Mouse (Mus musculus) small intestine, adult 2 months (tissue): ENCODE measurements around the gene Slc9a2. TPM values are rescaled to one million over a fixed set of nuclear protein-coding genes. Genes with fewer than 3 reads are reported as not detected.

Experiments
- H3K27ac ChIP-seq: fragments of 200-500 bp; 2 replicates; pipeline ENCODE4 v1.5.1; 2012; ENCODE audit warnings: low read depth, low read length, control low read depth, inconsistent platforms; ENCODE audit not compliant: insufficient read depth
- H3K27me3 ChIP-seq: fragments of 200-500 bp; 2 replicates; pipeline ENCODE4 v1.6.1; 2012; ENCODE audit warnings: mild to moderate bottlenecking, moderate library complexity, low read length, inconsistent platforms; ENCODE audit not compliant: control insufficient read depth, insufficient read depth
- H3K36me3 ChIP-seq: fragments of 200-500 bp; 2 replicates; pipeline ENCODE4 v1.6.1; 2012; ENCODE audit warnings: mild to moderate bottlenecking, low read length, control low read depth, inconsistent platforms; ENCODE audit not compliant: control insufficient read depth, insufficient read depth
- H3K4me1 ChIP-seq: fragments of 200-500 bp; 2 replicates; pipeline ENCODE4 v1.6.1; 2012; ENCODE audit warnings: low read length, inconsistent platforms, mixed read lengths; ENCODE audit not compliant: control insufficient read depth, insufficient read depth, insufficient read length
- H3K4me3 ChIP-seq: fragments of 200-500 bp; 2 replicates; pipeline ENCODE4 v1.5.1; 2012; ENCODE audit warnings: low read depth, mild to moderate bottlenecking, control low read depth, inconsistent platforms, low read length, moderate library complexity
- CTCF ChIP-seq: fragments of 200-500 bp; IDR thresholded peaks from 2 replicates; pipeline ENCODE4 v1.5.1; 2012; ENCODE audit warnings: low read depth, mild to moderate bottlenecking, control low read depth, inconsistent platforms, low read length, moderate library complexity, mixed read lengths; ENCODE audit not compliant: insufficient replicate concordance, insufficient read length; ENCODE audit errors: extremely low read depth
- POLR2A ChIP-seq: fragments of 200-500 bp; IDR thresholded peaks from 2 replicates; pipeline ENCODE4 v1.6.1; 2012; ENCODE audit warnings: low read depth, mild to moderate bottlenecking, control low read depth, inconsistent platforms, low read length, moderate library complexity
- WGBS: fragments of 180-500 bp; shearing (Covaris S2); methylation state at CpG from one replicate; pipeline ENCODE4 v1.1.7; 2018; 5-methylcytosine and 5-hydroxymethylcytosine counted together
- polyA plus RNA-seq: library from polyadenylated mRNA; depleted of rRNA; stranded (reverse); fragments of >200 nt; gene quantifications from 2 replicates; pipeline ENCODE4 v1.2.3, GENCODE M21; 2012; rRNA removed

Gene Slc9a2
- polyA plus RNA-seq: 95.1 and 234 TPM in 2 replicates

DNA sequence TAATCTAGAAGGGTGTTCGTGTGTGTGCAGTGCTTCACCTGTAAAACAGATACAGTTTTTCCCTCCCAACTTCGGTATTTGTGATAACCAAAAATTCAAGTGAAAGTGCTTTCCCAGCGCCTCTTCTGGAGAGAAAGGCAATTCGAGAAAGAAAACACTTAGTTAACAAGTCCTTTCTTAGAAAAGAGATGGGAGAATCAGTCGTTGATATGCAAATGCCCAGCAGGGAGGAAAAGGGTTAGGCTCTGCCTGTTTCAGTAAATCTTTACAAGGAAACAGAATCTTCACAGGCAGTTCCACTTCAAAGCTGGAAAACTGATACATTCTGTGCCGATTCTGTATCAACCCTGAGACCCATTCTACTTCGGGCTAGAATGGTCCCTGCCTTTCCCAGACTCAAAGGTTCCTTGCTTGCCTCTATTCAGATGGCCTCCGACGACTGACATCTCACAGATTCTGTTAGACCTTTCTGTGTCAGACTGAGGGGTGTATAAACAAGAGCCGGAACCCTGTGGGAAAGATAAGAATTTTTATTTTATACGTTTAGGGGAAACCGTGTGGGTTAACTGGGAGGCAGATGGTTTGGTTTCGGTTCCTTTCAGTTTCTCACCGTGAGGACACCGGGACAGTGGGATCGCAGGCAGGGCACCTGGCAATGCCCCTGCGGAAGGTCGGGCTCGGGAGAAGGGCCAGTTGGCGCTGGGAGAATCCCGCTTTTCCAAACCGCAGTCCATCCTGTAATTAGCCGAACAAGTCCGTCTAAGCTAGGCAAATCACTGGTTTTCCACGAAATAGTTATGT, at the start of gene Slc9a2:
Gene Slc9a2, plus strand, starts transcription at position 508 of the 801 bp plus-strand sequence.
- Histone ChIP-seq H3K4me3 (peak within 1 kb of the TSS; percentile 82), H3K27ac (peak within 1 kb of the TSS; percentile 90), H3K4me1 (peaks cover 11% of the 10 kb centered on the region), H3K27me3 (no peaks in the 10 kb centered on the region), H3K36me3 (no peaks in the 10 kb centered on the region)
- TF ChIP-seq POLR2A (no peak), CTCF (no peak)
- WGBS: 2% methylated on average over 25 of the region's 25 CpGs

DNA sequence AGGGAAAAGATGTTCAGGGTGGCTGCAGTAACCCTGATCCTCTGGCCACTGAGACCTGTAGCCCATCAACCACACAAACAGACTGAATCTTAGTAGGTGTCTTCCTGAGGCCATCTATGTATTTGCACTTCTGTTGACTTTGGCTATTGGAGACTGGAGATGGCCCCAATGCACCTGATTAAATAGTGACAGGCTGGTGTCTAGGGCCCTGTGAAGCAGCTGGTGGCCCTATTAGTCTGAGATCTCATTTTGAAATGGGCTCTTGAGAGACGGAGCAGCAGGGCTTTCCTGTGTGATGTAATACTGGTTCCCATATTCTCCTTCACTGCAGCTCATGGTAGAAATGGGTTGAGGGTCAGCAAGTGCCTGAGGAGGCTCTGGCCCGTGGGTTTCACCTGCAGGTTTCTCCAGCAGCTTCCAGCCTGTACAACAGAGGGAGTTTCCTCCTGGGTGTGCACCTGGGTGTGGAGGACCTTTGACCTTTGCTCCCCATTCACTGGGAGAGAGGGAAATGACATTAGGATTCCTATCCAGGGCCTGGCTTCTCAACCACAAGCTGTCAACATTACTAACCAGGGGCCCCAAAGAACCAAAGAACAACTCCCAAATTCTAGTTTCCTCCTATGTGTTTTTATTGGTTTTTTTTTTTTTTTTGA, 47.8 kb upstream of the Slc9a2 start:
- WGBS: 21% methylated on average over 2 of the region's 2 CpGs
- H3K27ac ChIP-seq: peak overlapping the region; percentile 86
- H3K4me3 ChIP-seq: no peak overlapping the region
- peaks cover 19% of the 10 kb centered on the region for H3K4me1 ChIP-seq
- no peaks in the 10 kb centered on the region for H3K36me3 ChIP-seq
- no peaks in the 10 kb centered on the region for H3K27me3 ChIP-seq
- no peak for TF ChIP-seq POLR2A
- TF ChIP-seq CTCF: peak; percentile 27; the same call in 1 of the 2 replicates

DNA sequence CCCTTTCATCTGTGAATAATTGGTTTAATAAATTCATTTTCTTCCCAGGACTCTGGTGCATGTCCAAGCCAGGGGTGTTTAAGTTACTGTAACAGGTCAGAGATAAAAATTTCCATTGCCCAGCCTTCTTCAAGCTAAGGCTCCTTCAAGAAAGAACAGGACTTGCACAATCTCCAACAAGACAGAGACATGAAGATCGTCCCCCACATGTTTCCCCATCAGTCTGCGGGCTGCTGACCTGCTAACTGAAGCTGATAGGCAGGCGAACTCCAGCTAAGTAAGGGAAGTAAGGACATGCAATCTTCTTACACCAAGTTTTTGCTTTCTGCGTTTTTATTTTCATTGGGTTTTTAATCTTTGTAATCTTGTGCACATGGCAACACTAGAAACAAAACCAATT, 45.8 kb upstream of the Slc9a2 start:
- Histone ChIP-seq H3K27me3 (no peaks in the 10 kb centered on the region), H3K4me1 (peaks cover 19% of the 10 kb centered on the region), H3K27ac (no peak overlapping the region), H3K4me3 (no peak overlapping the region), H3K36me3 (no peaks in the 10 kb centered on the region)
- WGBS: 79% methylated on average over 4 of the region's 4 CpGs
- TF ChIP-seq CTCF (no peak), POLR2A (no peak)

DNA sequence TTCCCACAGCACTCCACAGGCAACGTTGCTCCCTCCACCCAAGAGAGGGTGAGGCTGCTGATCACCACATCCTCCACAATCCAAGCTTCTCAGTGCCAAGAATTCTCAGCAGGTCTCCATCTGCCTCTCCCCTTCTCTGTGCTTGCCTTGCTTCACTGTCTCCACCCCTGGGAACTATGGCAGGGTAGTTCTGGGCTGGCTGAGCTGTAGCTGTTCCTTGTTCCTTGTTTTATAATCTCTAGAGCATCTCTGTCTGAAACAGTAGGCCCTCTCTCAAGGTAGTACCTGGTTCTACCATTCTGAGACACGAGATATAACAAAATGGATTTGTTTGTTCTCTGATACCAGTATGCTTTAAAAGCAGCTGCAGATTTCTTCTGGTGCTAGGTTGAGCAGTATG, 32.1 kb upstream of the Slc9a2 start:
- no peak overlapping the region for H3K4me3 ChIP-seq
- no peaks in the 10 kb centered on the region for H3K27me3 ChIP-seq
- 30% methylated on average over 2 of the region's 2 CpGs for WGBS
- TF ChIP-seq CTCF: no peak
- no peak for TF ChIP-seq POLR2A
- peaks cover 4% of the 10 kb centered on the region; the same call in 1 of the 2 replicates for H3K4me1 ChIP-seq
- no peak overlapping the region for H3K27ac ChIP-seq
- no peaks in the 10 kb centered on the region for H3K36me3 ChIP-seq

DNA sequence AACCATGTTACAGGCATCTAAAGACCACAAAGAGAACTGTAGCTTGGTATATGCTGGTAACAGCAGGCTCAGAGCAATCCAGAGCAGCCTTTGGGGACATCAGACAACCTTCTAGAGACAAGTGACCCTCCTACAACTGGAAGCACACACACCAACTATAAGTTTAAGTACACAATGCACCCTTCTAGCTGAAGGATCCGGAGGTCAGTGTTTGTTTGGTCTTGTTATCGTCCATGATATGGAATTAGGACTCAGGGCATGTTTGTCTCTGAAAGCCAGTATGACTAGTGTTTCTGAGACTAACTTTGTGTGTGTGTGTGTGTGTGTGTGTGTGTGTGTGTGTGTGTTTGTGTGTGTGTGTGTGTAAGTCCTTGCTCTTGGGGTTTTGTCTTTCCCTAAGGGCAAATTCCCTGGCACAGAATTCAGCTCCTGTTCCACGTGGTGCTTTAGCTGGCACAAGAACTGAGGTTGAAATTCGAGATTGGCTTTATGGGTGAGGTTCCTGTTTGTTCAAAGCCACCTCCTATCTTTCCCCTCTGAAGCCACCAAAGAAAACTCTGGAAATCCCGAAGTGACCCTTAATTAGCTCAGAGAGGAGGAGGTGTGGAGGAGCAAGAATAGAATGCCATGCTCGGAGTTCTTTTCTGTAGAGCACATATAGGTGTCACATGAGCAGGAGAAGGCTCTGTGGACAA, 29.4 kb upstream of the Slc9a2 start:
- no peak for TF ChIP-seq POLR2A
- no peak for TF ChIP-seq CTCF
- 19% methylated on average over 6 of the region's 6 CpGs for WGBS
- H3K4me3 ChIP-seq: no peak overlapping the region

DNA sequence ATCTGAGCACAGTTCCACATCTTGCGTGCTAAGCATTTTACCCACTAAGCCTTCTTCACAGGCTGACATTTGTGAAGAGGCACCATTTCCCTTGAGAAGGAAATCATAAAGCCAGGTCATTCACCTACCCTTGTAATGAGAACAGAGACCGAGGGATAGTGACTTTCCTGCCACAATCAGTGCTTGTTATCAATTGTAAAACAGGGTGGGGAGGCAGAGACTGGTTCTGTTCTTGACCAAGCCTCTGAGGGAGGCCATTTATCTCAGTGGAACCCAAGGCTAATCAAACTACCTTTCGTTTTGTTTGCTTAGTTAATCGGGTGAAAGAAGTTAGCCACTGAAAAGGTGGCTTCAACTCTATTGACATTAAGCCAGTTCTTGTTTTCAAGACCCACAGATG, 23.3 kb upstream of the Slc9a2 start:
- peak overlapping the region; percentile 70 for H3K27ac ChIP-seq
- H3K4me1 ChIP-seq: peaks cover 9% of the 10 kb centered on the region; the same call in 1 of the 2 replicates
- no peak overlapping the region for H3K4me3 ChIP-seq
- no peak for TF ChIP-seq CTCF
- TF ChIP-seq POLR2A: no peak
- H3K36me3 ChIP-seq: no peaks in the 10 kb centered on the region
- no peaks in the 10 kb centered on the region for H3K27me3 ChIP-seq
- WGBS: 22% methylated on average over 4 of the region's 4 CpGs

More for the DNA sequence above, 29.4 kb upstream of the Slc9a2 start:
- Histone ChIP-seq H3K27ac (no peak overlapping the region), H3K27me3 (no peaks in the 10 kb centered on the region), H3K36me3 (no peaks in the 10 kb centered on the region), H3K4me1 (peaks cover 4% of the 10 kb centered on the region; the same call in 1 of the 2 replicates)

DNA sequence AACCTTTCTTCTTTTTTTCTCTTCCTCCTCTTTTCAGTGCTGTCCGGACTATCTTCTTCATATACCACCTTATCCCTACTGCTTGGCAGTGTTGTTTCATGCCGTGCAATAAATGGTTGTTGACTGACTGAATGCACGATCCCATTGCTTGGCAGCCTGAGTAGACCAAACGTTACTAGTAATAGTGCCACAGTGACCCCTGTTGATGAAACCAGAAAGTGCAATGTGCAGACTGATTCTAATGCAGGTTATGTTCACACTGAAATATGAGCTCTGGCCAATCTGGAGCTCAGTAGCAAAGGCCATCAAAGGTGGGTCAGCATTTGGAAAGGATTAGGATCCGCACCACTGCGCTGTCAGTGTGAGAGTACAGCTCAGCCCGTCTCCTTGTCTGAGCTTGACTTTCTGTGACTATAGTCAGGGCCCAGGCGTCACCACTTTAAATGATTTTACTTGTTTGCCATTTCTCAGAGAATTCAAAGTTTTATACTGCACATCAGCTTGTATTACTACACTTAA, 22.3 kb upstream of the Slc9a2 start:
- H3K4me3 ChIP-seq: no peak overlapping the region
- TF ChIP-seq POLR2A (no peak), CTCF (peak; percentile 31; the same call in 1 of the 2 replicates)
- H3K27me3 ChIP-seq: no peaks in the 10 kb centered on the region
- 31% methylated on average over 8 of the region's 8 CpGs for WGBS
- H3K4me1 ChIP-seq: peaks cover 9% of the 10 kb centered on the region; the same call in 1 of the 2 replicates
- H3K27ac ChIP-seq: no peak overlapping the region
- H3K36me3 ChIP-seq: no peaks in the 10 kb centered on the region
